Mouse (Mus musculus): Measurements from ENCODE around the gene Pafah1b1. TPM values are rescaled to one million over a fixed set of nuclear protein-coding genes. Genes with fewer than 3 reads are reported as not detected.

Gene Pafah1b1
- 43.7 and 51.0 TPM in 2 replicates for polyA plus RNA-seq (2015; fragmentation: Nextera tagmentation; extraction: Ambion mirVana)

GRCm38 (mm10) chr11:74724235-74724791 is at the start of gene Pafah1b1:
TSS of gene Pafah1b1 (minus strand) at chr11:74724670.

GRCm38 (mm10) chr11:74770595-74771207 is 46.2 kb upstream of the Pafah1b1 start, which contains the start of gene Mettl16:
TSS of gene Mettl16 (plus strand) at chr11:74770830.

GRCm38 (mm10) chr11:74649095-74649646 is 75.3 kb downstream of the Pafah1b1 start, which contains the start of gene Cluh:
TSS of gene Cluh (plus strand) at chr11:74649495.

Other genes starting within 250 kb of the Pafah1b1 start
- 5.1 and 5.3 TPM in 2 replicates for gene Rap1gap2, start 113.8 kb downstream of the Pafah1b1 start, polyA plus RNA-seq (2015; fragmentation: Nextera tagmentation; extraction: Ambion mirVana)
- gene Ccdc92b, start 105.1 kb downstream of the Pafah1b1 start, polyA plus RNA-seq (2015; fragmentation: Nextera tagmentation; extraction: Ambion mirVana) = 0.21 and 0.22 TPM in 2 replicates
- 41.2 and 43.3 TPM in 2 replicates for gene Cluh, start 75.2 kb downstream of the Pafah1b1 start, polyA plus RNA-seq (2015; fragmentation: Nextera tagmentation; extraction: Ambion mirVana)
- 8.5 and 11.2 TPM in 2 replicates for gene Mettl16, start 46.2 kb upstream of the Pafah1b1 start, polyA plus RNA-seq (2015; fragmentation: Nextera tagmentation; extraction: Ambion mirVana)
- 1.5 and 2.2 TPM in 2 replicates for gene Mnt, start 106.2 kb upstream of the Pafah1b1 start, polyA plus RNA-seq (2015; fragmentation: Nextera tagmentation; extraction: Ambion mirVana)
- gene Sgsm2, start 172.4 kb upstream of the Pafah1b1 start, polyA plus RNA-seq (2015; fragmentation: Nextera tagmentation; extraction: Ambion mirVana) = 2.1 and 2.3 TPM in 2 replicates
- gene Tsr1, start 173.4 kb upstream of the Pafah1b1 start, polyA plus RNA-seq (2015; fragmentation: Nextera tagmentation; extraction: Ambion mirVana) = 17.8 and 18.1 TPM in 2 replicates
- 6.4 and 6.8 TPM in 2 replicates for gene Smg6, start 201.2 kb upstream of the Pafah1b1 start, polyA plus RNA-seq (2015; fragmentation: Nextera tagmentation; extraction: Ambion mirVana)
- gene Srr, start 201.3 kb upstream of the Pafah1b1 start, polyA plus RNA-seq (2015; fragmentation: Nextera tagmentation; extraction: Ambion mirVana) = 15.1 and 16.2 TPM in 2 replicates